Mouse (Mus musculus) ES-E14 (cell line): Measurements from ENCODE around the gene Cmss1. TPM values are rescaled to one million over a fixed set of nuclear protein-coding genes. Genes with fewer than 3 reads are reported as not detected.

ENCODE experiments used
- DNase-seq: peaks from one replicate; pipeline ENCODE4 v3.0.0-alpha.2; 2013; ENCODE audit warnings: low read depth, low spot score
- H3K27ac ChIP-seq: 2 replicates; pipeline ENCODE4 v1.5.1; 2012; ENCODE audit warnings: low read depth, mild to moderate bottlenecking, low read length, moderate library complexity, mixed read lengths; ENCODE audit not compliant: poor library complexity, insufficient read depth, severe bottlenecking
- H3K36me3 ChIP-seq: 2 replicates; pipeline ENCODE4 v1.6.1; 2012; ENCODE audit warnings: mild to moderate bottlenecking, low read length, moderate library complexity, mixed read lengths; ENCODE audit not compliant: control insufficient read depth, poor library complexity, insufficient read depth, severe bottlenecking
- H3K4me1 ChIP-seq, 2 experiments: fragments of 150-350 bp in 1 of 2; sonication (generic) in 1 of 2; 2 replicates each; pipeline ENCODE4 v1.6.1; 2012; ENCODE audit warnings: low read length in 2 of 2, mild to moderate bottlenecking in 1 of 2, mixed read lengths in 1 of 2; ENCODE audit not compliant: control insufficient read depth in 2 of 2, insufficient read depth in 2 of 2, poor library complexity in 1 of 2
- H3K4me3 ChIP-seq, 2 experiments: fragments of 150-350 bp in 1 of 2; sonication (generic) in 1 of 2; 2 replicates each; pipeline ENCODE4 v1.5.1; 2012; ENCODE audit warnings: low read length in 2 of 2, low read depth in 1 of 2, mild to moderate bottlenecking in 1 of 2, mixed read lengths in 1 of 2; ENCODE audit not compliant: insufficient read depth in 1 of 2, poor library complexity in 1 of 2, severe bottlenecking in 1 of 2
- H3K9ac ChIP-seq: 2 replicates; pipeline ENCODE4 v1.6.1; 2012; ENCODE audit warnings: low read depth, mild to moderate bottlenecking, low read length, mixed read lengths; ENCODE audit not compliant: poor library complexity, insufficient read depth, severe bottlenecking
- H3K9me3 ChIP-seq: fragments of 150-350 bp; sonication (generic); 2 replicates; pipeline ENCODE4 v1.6.1; 2012; ENCODE audit warnings: low read depth, mild to moderate bottlenecking, low read length; ENCODE audit not compliant: control insufficient read depth, insufficient read depth
- CHD2 ChIP-seq: IDR thresholded peaks from 2 replicates; pipeline ENCODE4 v1.6.1; 2014; ENCODE audit warnings: mild to moderate bottlenecking, low read depth, low read length, inconsistent platforms
- HCFC1 ChIP-seq: IDR thresholded peaks from 2 replicates; pipeline ENCODE4 v1.6.1; 2012; ENCODE audit warnings: low read length, inconsistent platforms, borderline replicate concordance; ENCODE audit not compliant: insufficient read depth
- MAFK ChIP-seq: IDR thresholded peaks from 2 replicates; pipeline ENCODE4 v1.6.1; 2014; ENCODE audit warnings: mild to moderate bottlenecking, low read depth, low read length, inconsistent platforms; ENCODE audit not compliant: insufficient read depth
- ZC3H11A ChIP-seq: IDR thresholded peaks from 2 replicates; pipeline ENCODE4 v1.6.1; 2012; ENCODE audit warnings: low read depth, mild to moderate bottlenecking, inconsistent platforms, low read length, borderline replicate concordance
- ZNF384 ChIP-seq: IDR thresholded peaks from 2 replicates; pipeline ENCODE4 v1.6.1; 2012; ENCODE audit warnings: low read depth, low read length, inconsistent platforms
- in situ Hi-C, 2 experiments: fragments of 600-800 bp; cut with MboI; formaldehyde crosslinking; loops; one replicate each; pipeline ENCODE4 v1.15.1; 2025; ENCODE audit warnings: low sequenced_read_pairs in 2 of 2, inconsistent platforms in 1 of 2; ENCODE audit not compliant: unreplicated experiment in 2 of 2
- total RNA-seq: library from RNA; depleted of rRNA; stranded (reverse); fragments of 300-350 nt; gene quantifications from 2 replicates; pipeline ENCODE4 v1.2.3, GENCODE M21; 2012

The Cmss1 gene
- total RNA-seq, 1 experiment, result 58.7 TPM

DNA sequence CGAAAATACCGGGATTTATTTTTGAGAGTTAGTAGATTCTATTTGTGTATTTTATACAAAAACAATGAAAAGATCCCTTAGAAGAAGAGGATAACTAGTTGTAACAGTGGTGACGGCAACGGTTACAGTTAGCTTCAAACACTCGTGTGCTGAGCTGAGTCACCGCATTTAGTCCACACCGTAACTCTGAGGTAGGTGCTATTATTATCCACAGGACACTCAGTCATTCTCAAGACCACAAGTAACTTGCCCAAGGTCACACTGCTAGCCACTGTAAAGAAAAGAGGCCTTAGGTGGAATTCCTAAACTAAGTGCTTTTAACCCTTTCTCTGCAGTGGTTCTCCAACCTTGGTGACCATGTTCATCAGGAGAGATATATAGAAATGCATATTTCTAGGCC lies 79.8 kb downstream of the Cmss1 start:
- Histone ChIP-seq H3K4me3 (no peak overlapping the region), H3K9ac (no peak overlapping the region), H3K9me3 (no peaks in the 10 kb centered on the region), H3K4me1 (no peaks in the 10 kb centered on the region), H3K27ac (no peak overlapping the region), H3K36me3 (no peaks in the 10 kb centered on the region)
- no peak for DNase-seq
- TF ChIP-seq MAFK, result no peak
- TF ChIP-seq ZNF384, result no peak
- TF ChIP-seq CHD2, result no peak
- TF ChIP-seq ZC3H11A, result no peak
- no peak for TF ChIP-seq HCFC1
- in situ Hi-C loops, result no loop called here

DNA sequence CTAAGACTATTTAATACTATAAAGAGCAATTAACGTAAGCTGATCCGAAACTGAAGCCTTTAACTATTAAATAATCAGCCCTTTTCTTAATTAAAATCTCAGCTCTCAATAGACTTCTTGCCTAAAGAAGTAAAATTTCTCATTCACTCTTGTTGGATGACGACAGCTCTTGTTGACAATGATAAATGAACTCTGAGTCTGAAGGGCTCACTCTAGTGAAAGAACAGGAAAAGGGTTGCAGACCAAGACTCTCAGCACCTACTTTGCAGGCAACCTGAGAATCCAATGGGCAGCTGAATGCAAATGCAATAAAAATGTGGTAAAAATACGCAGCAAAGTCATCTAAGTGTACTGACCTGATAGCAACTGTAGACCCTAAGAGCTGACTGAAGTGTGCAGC lies 81.2 kb downstream of the Cmss1 start:
- H3K9me3 ChIP-seq, result no peaks in the 10 kb centered on the region
- H3K27ac ChIP-seq, result no peak overlapping the region
- in situ Hi-C loops, result no loop called here
- H3K9ac ChIP-seq, result no peak overlapping the region
- no peak for DNase-seq
- no peaks in the 10 kb centered on the region for H3K36me3 ChIP-seq
- no peak overlapping the region for H3K4me3 ChIP-seq
- H3K4me1 ChIP-seq, result no peaks in the 10 kb centered on the region
- TF ChIP-seq CHD2 (no peak), MAFK (no peak), ZC3H11A (no peak), ZNF384 (no peak), HCFC1 (no peak)

GRCm38 (mm10) chr16:57525046-57525445 lies 81.6 kb downstream of the Cmss1 start:
- Histone ChIP-seq H3K4me1 (no peaks in the 10 kb centered on the region), H3K36me3 (no peaks in the 10 kb centered on the region), H3K27ac (no peak overlapping the region), H3K4me3 (no peak overlapping the region), H3K9ac (no peak overlapping the region), H3K9me3 (no peaks in the 10 kb centered on the region)
- in situ Hi-C loops, result no loop called here
- TF ChIP-seq CHD2 (no peak), ZC3H11A (no peak), ZNF384 (no peak), HCFC1 (no peak), MAFK (no peak)
- DNase-seq, result no peak

GRCm38 (mm10) chr16:57515636-57516035 lies 91.0 kb downstream of the Cmss1 start:
- in situ Hi-C loops, result no loop called here

DNA sequence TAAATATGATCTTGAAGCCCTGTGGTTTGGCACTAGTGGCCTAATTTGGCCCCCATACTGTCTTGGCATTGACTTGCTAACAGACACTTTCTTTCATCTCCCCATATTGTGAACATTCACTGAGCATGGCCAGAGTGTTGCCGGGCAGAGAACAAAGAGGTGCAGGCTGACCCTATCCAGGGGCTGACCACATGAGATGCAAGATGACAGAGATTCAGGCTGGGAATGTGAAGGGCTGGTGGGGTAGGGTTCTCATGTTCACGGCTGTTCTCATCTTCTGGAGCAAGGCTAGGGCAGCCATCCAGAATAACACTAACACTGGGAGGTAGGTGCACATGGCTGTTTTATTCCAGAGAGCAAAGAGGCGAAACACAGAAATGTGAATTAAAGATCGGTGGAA lies 92.3 kb downstream of the Cmss1 start:
- TF ChIP-seq HCFC1, result no peak
- Histone ChIP-seq H3K36me3 (no peaks in the 10 kb centered on the region), H3K9ac (no peak overlapping the region), H3K4me3 (no peak overlapping the region), H3K27ac (no peak overlapping the region), H3K4me1 (no peaks in the 10 kb centered on the region), H3K9me3 (no peaks in the 10 kb centered on the region)
- in situ Hi-C loops, result no loop called here
- no peak for DNase-seq

More at GRCm38 (mm10) chr16:57515636-57516035, 91.0 kb downstream of the Cmss1 start:
- H3K27ac ChIP-seq, result no peak overlapping the region
- TF ChIP-seq ZNF384 (no peak), CHD2 (no peak), MAFK (no peak), ZC3H11A (no peak), HCFC1 (no peak)
- no peaks in the 10 kb centered on the region for H3K4me1 ChIP-seq
- no peak overlapping the region for H3K9ac ChIP-seq
- no peak overlapping the region for H3K4me3 ChIP-seq
- no peaks in the 10 kb centered on the region for H3K9me3 ChIP-seq
- no peaks in the 10 kb centered on the region for H3K36me3 ChIP-seq
- DNase-seq, result no peak
